Mouse (Mus musculus) hindbrain, embryonic 11.5 days (tissue): ENCODE measurements around the gene Lrrc3c. TPM values are rescaled to one million over a fixed set of nuclear protein-coding genes. Genes with fewer than 3 reads are reported as not detected.
A peak's percentile ranks its signal among the peaks of the same experiment; 100 is the strongest.

Source experiments
- ATAC-seq: fragments of 200-750 bp; cut with Nextera tagmentation; 2 replicates; pipeline ENCODE4 v1.8.0; 2017; ENCODE audit warnings: mild to moderate bottlenecking, moderate TSS enrichment, moderate library complexity; ENCODE audit not compliant: low FRiP score
- DNase-seq: peaks from one replicate; pipeline ENCODE4 v3.0.0-alpha.2; 2015; ENCODE audit warnings: low spot score
- H3K27ac ChIP-seq: fragments of 300-500 bp; sonication (generic); 2 replicates; pipeline ENCODE4 v1.5.1; 2014; ENCODE audit warnings: mild to moderate bottlenecking, low read depth, low read length
- H3K27me3 ChIP-seq: fragments of 300-500 bp; sonication (generic); 2 replicates; pipeline ENCODE4 v1.6.1; 2014; ENCODE audit warnings: mild to moderate bottlenecking, low read length, moderate library complexity, mixed read lengths; ENCODE audit not compliant: control insufficient read depth, insufficient read depth
- H3K36me3 ChIP-seq: fragments of 300-500 bp; sonication (generic); 2 replicates; pipeline ENCODE4 v1.6.1; 2014; ENCODE audit warnings: mild to moderate bottlenecking, low read length, moderate library complexity, mixed read lengths; ENCODE audit not compliant: control insufficient read depth, insufficient read depth
- H3K4me1 ChIP-seq: fragments of 300-500 bp; sonication (generic); replicated peaks from 2 replicates; pipeline ENCODE4 v1.6.1; 2014; ENCODE audit warnings: low read length, mixed read lengths; ENCODE audit not compliant: control insufficient read depth, insufficient read depth
- H3K4me2 ChIP-seq: fragments of 300-500 bp; sonication (generic); replicated peaks from 2 replicates; pipeline ENCODE4 v1.6.1; 2014; ENCODE audit warnings: mild to moderate bottlenecking, low read depth, low read length
- H3K4me3 ChIP-seq: fragments of 300-500 bp; sonication (generic); 2 replicates; pipeline ENCODE4 v1.5.1; 2014; ENCODE audit warnings: low read depth, low read length
- H3K9ac ChIP-seq: fragments of 300-500 bp; sonication (generic); 2 replicates; pipeline ENCODE4 v1.6.1; 2014; ENCODE audit warnings: low read depth, low read length
- H3K9me3 ChIP-seq: fragments of 300-500 bp; sonication (generic); 2 replicates; pipeline ENCODE4 v1.6.1; 2016; ENCODE audit warnings: low read length; ENCODE audit not compliant: control insufficient read depth
- WGBS: fragments of 180-500 bp; shearing (Covaris S2); extraction: QIAGEN DNeasy Blood & Tissue Kit; methylation state at CpG from one replicate; pipeline ENCODE4 v1.1.7; 2014; 5-methylcytosine and 5-hydroxymethylcytosine counted together
- polyA plus RNA-seq: library from polyadenylated mRNA; unstranded; fragments of >200 nt; fragmentation: Nextera tagmentation; extraction: Ambion mirVana; gene quantifications from 2 replicates; pipeline ENCODE4 v1.2.1, GENCODE M21; 2014

The Lrrc3c gene
- polyA plus RNA-seq, 1 experiment from 2014 or later: not detected

GRCm38 (mm10) chr11:98589306-98589705 lies 8.8 kb upstream of the Lrrc3c start:
- H3K36me3 ChIP-seq: no peaks in the 10 kb centered on the region
- peaks cover 12% of the 10 kb centered on the region for H3K4me1 ChIP-seq
- no peak overlapping the region for H3K4me3 ChIP-seq
- 88% methylated on average over 8 of the region's 8 CpGs for WGBS
- H3K4me2 ChIP-seq: no peak overlapping the region
- no peak overlapping the region for H3K9ac ChIP-seq
- H3K27ac ChIP-seq: no peak overlapping the region
- no peak for ATAC-seq
- DNase-seq: no peak
- no peaks in the 10 kb centered on the region for H3K27me3 ChIP-seq
- no peaks in the 10 kb centered on the region for H3K9me3 ChIP-seq

GRCm38 (mm10) chr11:98590548-98591445 lies 7.3 kb upstream of the Lrrc3c start:
- Histone ChIP-seq H3K27me3 (no peaks in the 10 kb centered on the region), H3K36me3 (no peaks in the 10 kb centered on the region), H3K4me3 (no peak overlapping the region), H3K9ac (no peak overlapping the region), H3K27ac (no peak overlapping the region), H3K4me1 (peaks cover 7% of the 10 kb centered on the region), H3K4me2 (no peak overlapping the region), H3K9me3 (no peaks in the 10 kb centered on the region)
- DNase-seq (peak; percentile 14), ATAC-seq (no peak)
- 76% methylated on average over 19 of the region's 19 CpGs for WGBS

DNA sequence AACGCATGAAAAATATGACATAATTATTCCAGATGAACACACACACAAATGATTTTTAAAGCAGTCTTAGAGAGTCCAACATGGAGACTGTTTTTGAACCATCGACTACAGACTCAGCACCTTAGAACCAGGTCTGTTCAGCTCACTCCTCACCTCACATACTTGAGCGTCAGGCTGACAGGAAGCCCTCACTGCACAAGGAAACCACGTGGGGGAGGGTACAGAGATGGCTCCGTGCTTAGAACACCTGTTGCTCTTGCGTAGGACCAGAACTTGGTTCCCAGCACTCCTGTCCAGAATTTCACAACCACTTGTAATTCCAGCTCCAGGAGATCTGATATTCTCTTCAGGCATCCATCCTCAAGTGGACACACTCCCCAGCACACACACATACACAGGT lies 3.1 kb upstream of the Lrrc3c start:
- 84% methylated on average over 6 of the region's 6 CpGs for WGBS
- H3K9ac ChIP-seq: no peak overlapping the region
- H3K9me3 ChIP-seq: no peaks in the 10 kb centered on the region
- DNase-seq (no peak), ATAC-seq (no peak)
- no peaks in the 10 kb centered on the region for H3K36me3 ChIP-seq
- no peaks in the 10 kb centered on the region for H3K4me1 ChIP-seq
- H3K27me3 ChIP-seq: 0 out of 2 replicates have a peak, but pooled peaks cover 5% of the 10 kb centered on the region
- H3K4me2 ChIP-seq: no peak overlapping the region
- no peak overlapping the region for H3K4me3 ChIP-seq
- H3K27ac ChIP-seq: no peak overlapping the region

- no peak for ATAC-seq
- WGBS: 75% methylated on average over 10 of the region's 10 CpGs
- DNase-seq: no peak
- Histone ChIP-seq H3K9me3 (no peaks in the 10 kb centered on the region), H3K9ac (no peak overlapping the region), H3K4me2 (no peak overlapping the region), H3K4me1 (no peaks in the 10 kb centered on the region), H3K27ac (no peak overlapping the region), H3K36me3 (no peaks in the 10 kb centered on the region), H3K4me3 (no peak overlapping the region), H3K27me3 (0 out of 2 replicates have a peak, but pooled peaks cover 5% of the 10 kb centered on the region)
Observed at GRCm38 (mm10) chr11:98595473-98595872, 2.6 kb upstream of the Lrrc3c start.

DNA sequence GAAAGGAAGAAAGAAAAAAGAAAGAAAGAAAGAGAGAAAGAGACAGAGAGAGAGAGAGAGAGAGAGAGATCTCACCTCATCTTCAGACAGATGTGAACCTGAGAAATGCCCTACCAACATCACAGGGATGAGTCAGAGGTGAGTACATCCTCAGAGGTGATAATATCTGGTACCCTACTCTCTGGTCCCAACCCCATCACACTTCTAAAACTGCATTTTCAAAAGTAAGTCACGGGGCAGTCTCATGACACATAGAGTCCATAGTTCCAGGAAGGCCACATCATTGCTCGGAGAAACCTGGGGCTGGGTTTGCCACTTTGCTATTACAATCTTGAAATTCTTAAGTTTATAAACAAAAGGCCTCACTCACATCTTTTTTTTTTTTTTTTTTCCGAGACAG lies 2.1 kb upstream of the Lrrc3c start:
- Histone ChIP-seq H3K27ac (no peak overlapping the region), H3K4me1 (no peaks in the 10 kb centered on the region), H3K9me3 (no peaks in the 10 kb centered on the region), H3K4me2 (no peak overlapping the region), H3K9ac (no peak overlapping the region), H3K36me3 (no peaks in the 10 kb centered on the region), H3K27me3 (0 out of 2 replicates have a peak, but pooled peaks cover 5% of the 10 kb centered on the region), H3K4me3 (no peak overlapping the region)
- DNase-seq (no peak), ATAC-seq (no peak)
- 74% methylated on average over 3 of the region's 3 CpGs for WGBS

GRCm38 (mm10) chr11:98597363-98597762 lies 728 bp upstream of the Lrrc3c start:
- Histone ChIP-seq H3K4me1 (no peaks in the 10 kb centered on the region), H3K9me3 (no peaks in the 10 kb centered on the region), H3K4me3 (no peak overlapping the region), H3K27me3 (0 out of 2 replicates have a peak, but pooled peaks cover 5% of the 10 kb centered on the region), H3K9ac (no peak overlapping the region), H3K4me2 (no peak overlapping the region), H3K36me3 (no peaks in the 10 kb centered on the region), H3K27ac (no peak overlapping the region)
- ATAC-seq (no peak), DNase-seq (peak; percentile 74)
- 39% methylated on average over 6 of the region's 6 CpGs for WGBS

DNA sequence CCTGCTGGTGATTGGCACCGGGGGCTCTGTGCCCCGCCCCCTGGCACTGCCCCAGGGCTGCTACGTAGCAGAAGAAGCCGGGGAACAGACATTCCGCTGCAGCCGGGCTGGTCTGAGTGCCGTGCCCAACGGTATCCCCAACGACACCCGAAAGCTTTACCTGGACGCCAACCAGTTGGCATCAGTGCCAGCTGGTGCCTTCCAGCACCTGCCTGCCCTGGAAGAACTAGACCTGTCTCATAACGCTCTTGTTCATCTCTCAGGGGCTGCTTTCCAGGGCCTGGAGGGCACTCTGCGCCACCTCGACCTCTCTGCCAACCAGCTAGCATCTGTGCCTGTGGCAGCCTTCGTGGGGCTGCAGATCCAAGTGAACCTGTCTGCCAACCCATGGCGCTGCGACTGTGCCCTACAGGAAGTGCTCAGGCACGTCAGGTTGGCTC lies 780 bp downstream of the Lrrc3c start:
- Histone ChIP-seq H3K4me3 (no peak overlapping the region), H3K4me1 (no peaks in the 10 kb centered on the region), H3K36me3 (no peaks in the 10 kb centered on the region), H3K9me3 (no peaks in the 10 kb centered on the region), H3K9ac (no peak overlapping the region), H3K27ac (no peak overlapping the region), H3K27me3 (0 out of 2 replicates have a peak, but pooled peaks cover 5% of the 10 kb centered on the region), H3K4me2 (no peak overlapping the region)
- 70% methylated on average over 18 of the region's 18 CpGs for WGBS
- ATAC-seq: no peak
- DNase-seq: no peak

DNA sequence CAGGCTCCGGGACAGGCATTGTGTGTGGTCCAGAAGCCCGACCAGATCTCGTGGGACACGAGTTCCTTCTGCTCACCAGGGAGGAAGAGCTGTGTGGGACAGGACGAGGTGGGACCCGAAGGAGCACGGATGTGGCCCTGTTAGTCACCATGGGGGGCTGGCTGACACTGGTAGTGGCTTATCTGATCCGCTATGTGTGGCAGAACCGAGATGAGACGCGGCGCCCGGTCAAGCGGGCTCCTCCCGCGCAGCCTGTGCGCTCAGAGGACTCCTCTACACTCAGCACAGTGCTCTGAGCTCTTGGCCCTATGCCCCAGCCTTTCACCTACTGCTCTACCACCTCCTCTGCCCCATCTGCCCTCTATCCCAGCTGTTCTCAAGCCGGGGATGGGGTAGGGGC lies 1.2 kb downstream of the Lrrc3c start:
- 36% methylated on average over 18 of the region's 18 CpGs for WGBS
- no peak for ATAC-seq
- no peak overlapping the region for H3K4me2 ChIP-seq
- H3K9ac ChIP-seq: no peak overlapping the region
- H3K27ac ChIP-seq: no peak overlapping the region
- no peak for DNase-seq
- 0 out of 2 replicates have a peak, but pooled peaks cover 5% of the 10 kb centered on the region for H3K27me3 ChIP-seq
- no peaks in the 10 kb centered on the region for H3K36me3 ChIP-seq
- H3K4me3 ChIP-seq: no peak overlapping the region
- no peaks in the 10 kb centered on the region for H3K4me1 ChIP-seq
- H3K9me3 ChIP-seq: no peaks in the 10 kb centered on the region
